Mouse (Mus musculus): ENCODE results near the gene Nrbp1. TPM values are rescaled to one million over a fixed set of nuclear protein-coding genes. Genes with fewer than 3 reads are reported as not detected.

The Nrbp1 gene
- polyA plus RNA-seq, 2 experiments from 2014 or later: 91.5 to 96.5 TPM

DNA sequence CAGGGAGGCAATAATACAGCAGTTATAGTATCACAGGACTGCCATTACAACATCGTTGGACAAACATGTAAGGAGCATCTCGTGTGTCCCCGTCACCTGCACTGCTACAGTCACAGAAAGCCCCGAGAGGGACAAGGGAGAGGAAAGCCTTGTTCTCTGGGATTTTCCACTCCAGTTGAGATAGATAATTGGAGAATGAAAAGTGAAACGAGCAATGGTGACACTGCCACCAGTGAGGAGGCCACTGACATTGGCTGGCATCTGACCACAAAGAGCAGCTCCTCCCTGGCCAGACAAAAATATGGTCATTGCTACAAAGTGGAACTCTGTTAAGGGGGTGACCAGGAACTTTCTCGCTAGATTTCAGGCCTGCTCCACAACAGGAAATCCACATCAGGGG is 27.0 kb downstream of the Nrbp1 start:
- ATAC-seq: no peak

DNA sequence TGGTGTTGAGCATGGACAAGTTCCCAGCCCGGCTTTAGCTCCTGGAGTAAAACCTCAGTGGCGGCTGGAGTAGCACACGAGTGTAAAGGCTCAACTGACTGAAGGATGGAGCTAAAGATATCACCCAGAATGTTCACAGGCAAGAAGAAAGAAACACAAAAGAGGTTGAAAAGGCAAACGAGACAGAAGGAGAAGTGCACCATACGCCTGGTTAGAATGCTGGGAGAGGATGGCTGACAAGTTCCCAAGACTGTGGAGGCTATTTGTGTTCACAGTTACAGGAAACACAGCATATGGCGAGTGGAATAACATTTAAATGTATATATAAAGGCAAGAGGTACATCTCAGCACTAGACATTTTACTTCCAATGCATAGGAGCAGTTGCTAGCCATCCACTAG is 32.4 kb downstream of the Nrbp1 start:
- no peak for ATAC-seq

DNA sequence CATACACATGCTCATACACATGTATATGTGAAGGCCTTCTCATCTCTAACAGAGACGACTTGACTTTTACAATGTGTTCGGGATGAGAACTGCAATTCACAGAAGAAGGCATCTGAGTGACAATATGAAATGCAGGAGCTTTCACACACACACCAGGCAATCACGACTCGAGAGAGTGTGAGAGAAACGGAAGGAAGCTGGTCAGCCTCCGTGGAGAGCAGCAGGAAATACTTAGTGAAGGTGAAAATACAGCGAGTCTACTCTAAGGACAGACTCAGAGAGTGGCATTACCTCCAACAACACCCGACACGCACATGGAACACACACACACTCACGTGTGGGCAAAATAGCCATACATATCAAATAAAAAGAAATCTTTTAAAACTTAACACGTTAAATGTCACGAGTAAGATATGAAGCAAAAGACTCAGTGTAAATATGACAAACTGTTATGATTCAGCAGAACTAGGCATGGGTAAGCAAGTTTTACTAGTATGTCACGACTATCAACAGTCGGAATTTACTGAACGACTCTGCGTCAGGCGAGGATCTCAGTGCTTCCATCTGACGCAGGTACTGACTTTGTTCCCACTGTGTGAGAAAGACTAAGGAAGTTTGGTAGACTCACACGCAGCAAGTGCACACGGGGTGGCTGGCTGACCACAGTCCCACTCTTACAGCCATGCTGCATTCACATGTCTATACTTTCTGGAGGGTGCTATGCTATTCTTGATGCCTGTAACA is 38.8 kb downstream of the Nrbp1 start:
- peak; percentile 68 for ATAC-seq

- ATAC-seq: no peak
Observed at GRCm38 (mm10) chr5:31288225-31288624, 47.6 kb downstream of the Nrbp1 start.

GRCm38 (mm10) chr5:31288655-31289054 is 48.0 kb downstream of the Nrbp1 start:
- ATAC-seq: no peak

- no peak for ATAC-seq
Observed at GRCm38 (mm10) chr5:31289626-31290230, 49.1 kb downstream of the Nrbp1 start.

DNA sequence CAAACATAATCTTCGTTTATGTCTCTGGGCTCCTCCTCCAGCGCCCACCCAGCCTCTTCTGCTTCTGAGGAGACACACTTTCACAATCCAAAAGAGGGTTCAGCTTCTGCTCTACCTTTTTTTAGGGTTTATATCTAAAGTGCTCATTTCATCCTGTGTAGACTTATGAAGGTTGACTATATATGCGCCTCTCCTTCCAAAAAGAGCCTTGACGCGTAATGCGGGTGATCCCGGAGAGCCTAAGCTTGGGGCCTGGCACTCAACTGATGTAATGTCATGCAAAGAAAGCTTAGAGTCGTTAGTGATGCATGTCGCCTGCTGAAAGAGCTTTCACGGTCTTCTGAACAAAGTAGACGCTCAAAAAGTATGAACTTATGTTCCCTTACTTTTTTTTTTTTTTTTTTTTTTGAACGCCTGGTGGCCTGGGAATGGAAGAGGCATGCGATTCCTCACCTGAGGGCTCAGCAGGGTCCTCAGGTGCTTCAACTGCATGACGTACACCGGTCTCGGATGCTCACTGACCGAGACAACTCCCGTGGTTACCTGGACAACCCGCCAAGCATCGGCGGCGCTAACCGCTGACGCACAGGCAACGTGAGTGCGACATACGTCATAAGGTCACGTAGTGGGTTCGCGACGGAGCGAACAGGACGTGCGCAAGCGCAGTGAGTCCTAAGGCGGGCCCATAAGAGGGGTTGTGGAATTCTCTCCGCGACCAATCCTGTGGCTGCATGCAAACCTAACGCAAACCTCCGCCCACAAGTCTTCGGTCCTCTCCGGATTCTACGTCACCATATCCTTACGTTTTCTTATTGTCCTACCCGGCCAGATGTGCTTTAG is 50.1 kb downstream of the Nrbp1 start, which contains the start of gene Ift172:
Ift172 (minus strand) TSS at position 596 of the 840 bp plus-strand sequence.
- ATAC-seq: peak; percentile 97

DNA sequence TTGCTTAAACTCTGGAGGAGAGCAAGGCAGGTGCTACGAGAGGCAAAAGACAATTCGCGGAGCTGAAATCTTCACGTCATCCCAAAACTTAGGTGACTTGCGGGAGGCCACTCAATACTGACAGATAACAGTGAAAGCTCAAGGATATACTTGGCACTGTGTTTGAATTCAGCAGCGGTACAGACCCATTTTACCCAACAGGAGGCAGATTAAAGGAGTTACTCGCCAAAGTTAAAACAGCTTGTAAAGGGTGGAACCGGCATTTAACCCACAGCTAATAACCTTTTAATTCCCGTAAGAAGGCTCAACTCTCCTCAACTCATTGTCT is 50.7 kb downstream of the Nrbp1 start:
- no peak for ATAC-seq

DNA sequence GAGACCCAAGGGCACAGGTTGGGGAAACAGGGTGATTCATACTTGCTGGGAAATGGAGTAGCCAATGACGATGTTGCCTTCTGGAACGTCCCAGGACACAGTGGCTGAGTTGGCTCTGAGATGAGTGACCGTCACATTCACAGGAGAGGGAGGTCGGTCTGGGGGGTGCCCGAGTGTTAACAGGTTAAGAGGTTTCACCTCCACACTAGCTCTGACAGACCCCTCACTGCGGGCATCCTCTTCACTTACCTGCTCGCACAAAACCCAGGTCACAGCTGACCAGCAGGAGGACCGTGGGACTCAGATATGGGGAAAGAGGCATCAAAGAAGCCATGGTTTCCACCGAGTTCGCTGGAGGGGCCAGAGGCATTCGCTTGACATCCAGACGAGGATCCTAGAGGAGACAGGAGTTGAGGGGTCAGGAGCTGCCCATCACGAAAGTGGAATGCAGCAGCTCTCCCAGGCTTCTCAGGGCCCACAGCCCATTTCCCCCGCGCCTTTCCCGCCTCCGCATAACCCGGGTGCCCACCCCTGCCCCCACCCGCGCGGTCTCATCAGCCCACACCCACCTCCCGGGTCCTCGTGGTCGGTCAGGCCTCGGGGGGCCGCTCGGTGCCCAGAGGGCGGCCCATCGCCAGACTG is 54.4 kb downstream of the Nrbp1 start:
- ATAC-seq: no peak

DNA sequence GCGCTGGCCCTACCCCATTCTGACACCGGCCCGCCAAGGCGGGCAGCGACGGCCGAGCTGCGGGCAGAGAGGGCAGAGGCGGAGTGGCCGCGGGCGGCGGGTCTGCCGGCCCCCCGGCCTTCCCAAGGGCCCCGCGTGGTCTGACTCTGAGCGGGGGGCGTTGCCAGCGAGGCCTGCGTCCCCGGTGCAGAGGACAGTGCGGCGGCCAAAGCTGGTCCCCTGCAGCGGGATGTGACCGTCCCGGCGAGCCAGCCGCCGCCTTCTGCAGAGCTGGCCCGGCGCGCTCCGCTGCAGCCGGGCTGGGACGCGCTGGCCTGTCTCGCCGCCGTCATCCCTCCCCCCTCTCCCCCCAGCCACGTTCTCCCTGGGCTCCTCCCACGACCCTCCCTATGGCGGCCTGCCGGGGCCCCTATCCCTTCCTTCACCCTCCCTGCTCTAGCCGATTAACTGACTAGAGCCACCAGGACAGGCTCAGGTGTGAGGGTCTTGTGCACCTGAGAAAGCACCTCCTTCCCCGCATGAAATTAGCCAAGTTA is 55.0 kb downstream of the Nrbp1 start, which contains the start of gene Fndc4:
Fndc4 (minus strand) TSS at position 475 of the 536 bp plus-strand sequence.
- no peak for ATAC-seq

DNA sequence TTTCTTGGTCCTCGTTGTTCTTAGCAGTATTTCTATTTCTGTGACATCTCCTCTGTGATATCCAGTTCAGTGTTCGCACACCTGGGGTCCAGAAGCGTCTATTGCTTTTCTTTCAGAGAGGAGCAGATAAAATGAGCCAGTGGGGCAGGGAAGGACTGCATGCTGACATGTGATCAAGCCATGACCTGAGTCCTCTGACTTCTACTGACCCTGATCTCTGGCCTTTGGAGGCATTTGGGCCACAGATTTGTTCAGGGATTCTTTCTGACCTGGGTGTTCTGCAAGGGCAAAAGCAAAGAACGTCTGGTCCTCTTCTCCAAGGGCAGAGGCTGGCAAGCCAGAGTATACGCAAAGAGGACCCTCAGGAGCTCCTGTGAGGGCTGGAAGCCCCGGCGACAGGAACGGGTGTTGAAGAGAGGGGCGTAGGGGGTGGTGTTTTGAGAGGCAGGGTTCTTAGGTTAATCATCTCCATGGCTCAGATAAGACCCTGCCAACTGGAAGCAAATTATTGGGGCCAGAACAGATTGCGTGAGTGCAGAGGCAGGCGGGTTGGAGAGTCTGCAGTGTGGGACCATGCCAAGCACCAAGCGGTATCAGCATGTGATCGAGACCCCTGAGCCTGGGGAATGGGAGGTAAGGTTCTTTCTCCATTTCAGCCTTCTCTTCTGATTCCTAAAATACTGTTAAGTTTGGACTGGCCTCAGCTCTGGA is 56.5 kb downstream of the Nrbp1 start, which contains the start of gene Gckr:
Gckr (plus strand) TSS at position 397 of the 711 bp plus-strand sequence.
- ATAC-seq: no peak

GRCm38 (mm10) chr5:31297981-31298380 is 57.3 kb downstream of the Nrbp1 start:
- ATAC-seq: no peak

DNA sequence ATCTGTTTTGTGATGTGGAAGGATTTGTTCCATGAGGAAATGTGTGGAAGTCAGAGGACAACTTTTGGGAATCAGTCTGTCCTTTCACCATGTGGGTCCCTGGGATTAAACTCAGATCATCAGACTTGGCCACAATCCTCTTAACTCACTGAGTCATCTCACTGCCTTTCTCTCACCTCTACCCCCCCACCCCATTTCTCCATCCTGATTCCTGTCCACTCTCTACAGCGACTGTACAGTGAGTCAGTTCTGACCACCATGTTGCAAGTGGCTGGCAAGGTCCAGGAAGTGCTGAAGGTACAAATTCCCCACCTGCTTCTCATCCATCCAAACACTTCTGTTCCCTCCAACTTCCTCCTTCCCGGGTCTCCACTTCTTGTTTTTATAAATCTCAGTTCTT is 57.8 kb downstream of the Nrbp1 start:
- ATAC-seq: no peak

Other genes with a start within 250 kb of the Nrbp1 start
- gene Atraid, start 192.6 kb upstream of the Nrbp1 start, polyA plus RNA-seq (2017; shearing (Covaris generic)): 10 to 100 TPM; 80.7 to 89.3 TPM
- gene Slc5a6, start 191.9 kb upstream of the Nrbp1 start, polyA plus RNA-seq (2017; shearing (Covaris generic)): 1 to 10 TPM; 6.5 to 7.9 TPM
- 10 to 100 TPM in 1 of 2 experiments, 1 to 10 TPM in 1; 7.7 to 14.0 TPM for gene Cad, start 186.1 kb upstream of the Nrbp1 start, polyA plus RNA-seq (2017; shearing (Covaris generic))
- gene Dnajc5g, start 134.6 kb upstream of the Nrbp1 start, polyA plus RNA-seq (2017; shearing (Covaris generic)): not detected
- gene Slc30a3, start 132.6 kb upstream of the Nrbp1 start, polyA plus RNA-seq (2017; shearing (Covaris generic)): not detected
- gene Trim54, start 124.2 kb upstream of the Nrbp1 start, polyA plus RNA-seq (2017; shearing (Covaris generic)): not detected
- gene Ucn, start 102.0 kb upstream of the Nrbp1 start, polyA plus RNA-seq (2017; shearing (Covaris generic)): not detected
- gene Mpv17, start 86.6 kb upstream of the Nrbp1 start, polyA plus RNA-seq (2017; shearing (Covaris generic)): 10 to 100 TPM; 64.4 to 66.7 TPM
- gene Gm29609, start 61.0 kb upstream of the Nrbp1 start, polyA plus RNA-seq (2017; shearing (Covaris generic)): 1 to 10 TPM; 1.2 to 1.5 TPM
- gene Gtf3c2, start 60.7 kb upstream of the Nrbp1 start, polyA plus RNA-seq (2017; shearing (Covaris generic)): 100 to 1,000 TPM in 1 of 2 experiments, 10 to 100 TPM in 1; 70.2 to 126 TPM
- gene Snx17, start 47.6 kb upstream of the Nrbp1 start, polyA plus RNA-seq (2017; shearing (Covaris generic)): 100 to 1,000 TPM; 111 to 171 TPM
- gene Eif2b4, start 47.4 kb upstream of the Nrbp1 start, polyA plus RNA-seq (2017; shearing (Covaris generic)): 10 to 100 TPM; 47.9 to 49.1 TPM
- 1 to 10 TPM; 4.6 to 6.7 TPM for gene Zfp513, start 38.6 kb upstream of the Nrbp1 start, polyA plus RNA-seq (2017; shearing (Covaris generic))
- gene Ppm1g, start 20.2 kb upstream of the Nrbp1 start, polyA plus RNA-seq (2017; shearing (Covaris generic)): 10 to 100 TPM; 45.9 to 50.4 TPM
- gene Gm9970, start 368 bp downstream of the Nrbp1 start, polyA plus RNA-seq (2017; shearing (Covaris generic)): not detected
- gene Krtcap3, start 10.8 kb downstream of the Nrbp1 start, polyA plus RNA-seq (2017; shearing (Covaris generic)): 10 to 100 TPM; 28.0 to 30.7 TPM
- 1 to 10 TPM; 4.8 to 10.0 TPM for gene Ift172, start 50.3 kb downstream of the Nrbp1 start, polyA plus RNA-seq (2017; shearing (Covaris generic))
- not detected for gene Fndc4, start 55.2 kb downstream of the Nrbp1 start, polyA plus RNA-seq (2017; shearing (Covaris generic))
- gene Gckr, start 56.6 kb downstream of the Nrbp1 start, polyA plus RNA-seq (2017; shearing (Covaris generic)): not detected
- gene Zfp512, start 211.6 kb downstream of the Nrbp1 start, polyA plus RNA-seq (2017; shearing (Covaris generic)): 10 to 100 TPM; 37.1 to 50.1 TPM
- gene 4930548H24Rik, start 244.9 kb downstream of the Nrbp1 start, polyA plus RNA-seq (2017; shearing (Covaris generic)): under 1 TPM in 1 of 2 experiments, not detected in 1; 0.71 TPM